Mouse (Mus musculus) embryonic stem cell, embryonic (primary cell): ENCODE measurements around the gene Phactr4.

Source experiments
- CTCF ChIA-PET, 4 experiments: fragments of 300-600 bp in 2 of 4; fragments of 350-600 bp in 2 of 4; sonication (Branson Sonifier 250); formaldehyde crosslinking; loops; one replicate each; lab custom pipeline; 2022; ENCODE audit warnings: inconsistent platforms in 2 of 4; lab: Charles Lee
- POLR2A ChIA-PET, 4 experiments: fragments of 300-600 bp in 2 of 4; fragments of 350-600 bp in 2 of 4; sonication (Branson Sonifier 250); formaldehyde crosslinking; loops; one replicate each; lab custom pipeline; 2022; ENCODE audit warnings: antibody characterized with exemption in 4 of 4, inconsistent platforms in 1 of 4; lab: Charles Lee

Phactr4 gene

DNA sequence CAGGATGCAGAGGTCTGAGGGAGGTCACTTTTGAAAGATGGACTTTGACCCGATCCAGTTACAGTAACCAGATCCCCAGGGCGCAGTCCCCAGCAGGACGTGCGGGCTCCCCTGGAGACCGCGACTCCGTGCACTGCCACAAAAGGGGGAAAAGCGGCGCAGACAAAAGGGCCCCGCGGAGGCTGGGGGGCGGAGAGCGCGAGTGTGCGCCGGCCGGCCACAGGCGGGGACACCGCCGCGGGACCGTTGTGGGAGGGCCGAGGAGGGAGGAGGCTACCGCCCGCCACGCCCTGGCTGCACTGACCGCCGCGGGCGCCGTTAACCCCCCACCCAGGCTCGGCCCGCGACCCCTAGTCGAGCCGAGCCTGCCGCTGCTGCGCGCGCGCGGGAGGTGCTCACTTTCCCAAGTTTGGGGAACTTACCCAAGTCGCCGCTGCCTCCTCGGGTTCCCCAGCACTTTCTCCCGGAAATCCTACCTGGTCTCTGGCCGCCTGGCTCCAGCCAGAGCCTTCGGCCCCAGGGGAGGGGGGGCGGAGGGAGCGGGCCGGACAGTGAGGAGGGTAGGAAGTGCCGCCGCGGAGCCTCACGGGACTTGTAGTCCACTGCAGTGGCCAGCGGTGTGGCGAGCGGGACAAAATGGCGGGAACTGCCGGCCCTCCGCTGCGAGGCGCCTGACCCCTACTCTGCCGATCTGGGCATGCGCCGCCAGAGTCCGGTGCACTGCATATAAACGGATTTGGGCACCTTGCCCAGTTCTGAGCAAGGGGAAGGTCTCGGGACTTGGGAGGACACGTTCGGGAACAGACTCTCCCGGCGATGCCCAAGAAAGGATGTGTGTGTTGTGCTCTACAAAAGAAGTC lies at the start of gene Phactr4:
Phactr4 (minus strand) TSS at position 567 of the 860 bp plus-strand sequence.
- CTCF ChIA-PET: interaction anchor here in 2 of 4 experiments (0.5 to 0.6 kb wide), 3 partner anchors 59 to 326 kb away, joined by 3 to 4 read pairs (median 3); no protein-coding TSS in a partner anchor
- POLR2A ChIA-PET: interaction anchor here (0.6 to 3.0 kb wide), 19 partner anchors 9 to 152 kb away, joined by 3 to 27 read pairs (median 5); partner anchors contain the start of gene Sesn2 (in 1 of the 4)

DNA sequence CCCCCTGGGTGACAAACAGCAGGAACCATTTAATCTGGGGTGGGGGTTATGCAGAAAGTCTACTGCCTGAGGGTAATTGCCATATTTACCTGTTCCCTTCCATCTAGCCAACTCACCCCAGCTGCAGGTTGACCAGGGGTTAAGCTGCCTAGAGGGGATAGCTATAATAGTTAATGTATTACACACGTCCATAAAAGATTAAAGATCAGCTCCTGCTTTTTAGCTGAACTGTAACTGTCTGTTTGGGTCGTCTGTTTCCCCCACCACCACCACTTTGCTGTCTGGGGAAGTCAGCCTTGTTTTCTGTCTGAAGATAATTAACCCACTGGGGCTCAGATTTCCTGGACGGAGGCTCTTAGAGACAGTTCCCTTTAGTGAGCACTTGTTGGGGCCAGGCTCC lies 47.6 kb upstream of the Phactr4 start:
- CTCF ChIA-PET: interaction anchor here in 2 of 4 experiments (0.6 to 2.3 kb wide), 2 partner anchors 15 to 58 kb away, joined by 3 to 5 read pairs; no protein-coding TSS in a partner anchor
- POLR2A ChIA-PET: interaction anchor here in 3 of 4 experiments (1.1 to 3.1 kb wide), 11 partner anchors 10 to 45 kb away, joined by 3 to 13 read pairs (median 6); partner anchors contain the start of gene Sesn2 (in 2 of the 3)

DNA sequence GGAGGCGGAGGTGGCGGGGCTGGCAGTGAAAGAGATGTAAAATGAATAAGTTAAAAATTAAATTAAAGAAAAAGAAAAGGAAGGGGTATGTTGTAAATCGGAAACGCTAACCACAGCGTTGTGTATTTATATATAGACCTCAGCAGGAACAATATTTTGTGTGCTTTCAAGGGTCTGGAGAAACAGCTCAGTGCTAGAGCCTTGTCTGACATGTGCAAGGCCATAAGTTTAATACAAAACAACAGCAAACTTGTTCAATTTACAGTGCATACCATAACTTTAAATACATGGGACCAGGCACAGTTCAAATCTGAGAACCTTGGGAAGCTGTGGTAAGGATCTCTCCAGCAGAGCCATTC lies 41.9 kb upstream of the Phactr4 start:
- ChIA-PET POLR2A (interaction anchor here (0.5 to 8.1 kb wide), 34 partner anchors 8 to 1129 kb away, joined by 3 to 93 read pairs (median 4); partner anchors contain the start of genes Sesn2 (in 2 of the 4), Atpif1 (in 1 of the 4) and Rpa2 (in 1 of the 4)), CTCF (interaction anchor here in 3 of 4 experiments (0.7 to 2.6 kb wide), 9 partner anchors 45 to 537 kb away, joined by 3 to 13 read pairs (median 3); no protein-coding TSS in a partner anchor)

DNA sequence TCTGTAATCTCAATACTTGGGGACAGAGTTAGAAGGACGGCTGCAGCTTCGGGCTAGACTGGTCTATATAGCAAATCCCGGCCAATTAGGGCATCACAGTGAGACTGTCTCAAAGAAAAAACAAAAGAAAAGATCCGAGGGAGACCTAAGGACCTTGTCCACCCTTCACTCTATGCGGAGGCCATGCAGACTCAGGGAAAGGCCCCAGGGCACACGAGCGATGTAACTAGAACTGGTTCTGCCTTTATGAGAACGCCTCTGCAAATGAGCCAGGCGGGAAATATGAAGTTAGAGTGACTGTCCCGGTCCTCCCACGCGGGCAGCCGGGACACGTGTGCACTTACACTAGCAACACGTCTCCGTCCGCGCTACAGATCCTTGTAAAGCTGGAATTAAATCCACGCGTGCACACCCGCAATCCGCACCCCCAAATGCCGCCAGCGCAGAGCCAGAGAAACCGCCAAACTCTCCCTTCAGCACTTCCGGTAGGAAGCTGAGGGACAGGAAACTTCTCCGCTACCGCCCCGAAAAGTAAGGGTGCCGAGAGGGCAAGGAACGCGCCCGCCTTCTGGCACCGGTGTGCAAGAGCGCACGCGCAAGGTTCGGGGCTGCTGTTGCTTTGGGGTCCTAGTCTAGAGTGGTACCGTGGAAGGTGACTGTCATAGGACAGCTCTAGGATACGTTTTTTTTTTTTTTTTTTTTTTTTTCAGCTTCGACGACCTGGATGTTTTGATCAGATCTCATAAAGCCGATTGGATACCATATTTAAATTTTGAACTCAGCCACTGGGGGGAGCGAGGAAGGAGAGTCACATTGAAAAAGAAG lies 41.4 kb upstream of the Phactr4 start, which contains the start of gene Med18:
Med18 (minus strand) TSS at position 492 of the 825 bp plus-strand sequence.
- CTCF ChIA-PET: interaction anchor here in 3 of 4 experiments (0.6 to 2.6 kb wide), 11 partner anchors 46 to 538 kb away, joined by 3 to 13 read pairs (median 3); no protein-coding TSS in a partner anchor
- POLR2A ChIA-PET: interaction anchor here (0.5 to 8.1 kb wide), 44 partner anchors 9 to 1128 kb away, joined by 3 to 93 read pairs (median 4); partner anchors contain the start of genes Atpif1 (in 2 of the 4), Sesn2 (in 2 of the 4), Rpa2 (in 1 of the 4) and Taf12 (in 1 of the 4)

DNA sequence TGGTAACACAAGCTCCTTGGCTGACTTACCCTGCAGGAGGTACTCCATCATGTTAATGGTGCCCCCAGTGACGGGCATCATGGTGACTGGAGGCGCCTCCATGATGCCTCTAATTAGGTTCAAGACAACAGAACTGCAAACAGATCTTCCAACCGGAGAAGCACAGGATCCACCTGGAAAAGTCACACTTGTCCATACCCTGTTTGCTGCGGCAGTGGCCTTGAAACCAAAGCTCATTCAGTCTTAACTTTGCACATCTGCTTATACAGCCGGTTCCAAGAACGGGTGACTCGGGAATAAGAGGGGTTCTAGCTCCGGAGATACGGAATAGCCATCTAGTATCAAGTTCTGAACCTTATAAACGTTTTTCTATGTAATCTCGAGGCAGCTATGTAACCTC lies 40.5 kb upstream of the Phactr4 start:
- CTCF ChIA-PET: interaction anchor here in 2 of 4 experiments (1.4 kb wide), 2 partner anchors 47 to 50 kb away, joined by 9 read pairs; no protein-coding TSS in a partner anchor

DNA sequence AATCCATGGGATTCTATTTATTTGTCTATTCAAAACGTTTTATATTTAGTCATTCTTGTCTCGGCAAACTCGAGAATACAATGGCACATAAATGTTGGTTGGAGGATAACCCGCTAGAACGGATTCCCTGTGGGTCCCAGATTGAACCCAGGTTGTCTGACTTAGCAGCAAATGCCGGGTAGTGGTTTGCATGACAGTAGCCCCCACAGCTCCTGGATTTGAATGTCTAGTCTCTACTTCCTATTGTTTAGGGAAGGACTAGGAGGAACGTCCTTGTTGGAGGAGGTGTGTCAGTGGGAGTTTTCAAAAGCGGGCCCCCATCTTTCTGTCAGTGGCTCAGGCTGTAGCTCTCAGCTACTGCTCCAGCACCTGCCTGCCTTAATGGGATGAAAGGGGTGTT lies 37.9 kb upstream of the Phactr4 start:
- ChIA-PET POLR2A (interaction anchor here in 3 of 4 experiments (0.5 to 8.1 kb wide), 19 partner anchors 8 to 278 kb away, joined by 3 to 93 read pairs (median 3); partner anchors contain the start of genes Atpif1 (in 1 of the 3), Sesn2 (in 1 of the 3), Trnau1ap (in 1 of the 3) and Xkr8 (in 1 of the 3)), CTCF (interaction anchor here in 1 of 4 experiments (1.1 kb wide), 1 partner anchor 55 kb away, joined by 5 read pairs; no protein-coding TSS in a partner anchor)

More for the DNA sequence above, 40.5 kb upstream of the Phactr4 start:
- POLR2A ChIA-PET: interaction anchor here in 3 of 4 experiments (0.6 to 8.1 kb wide), 23 partner anchors 10 to 305 kb away, joined by 3 to 93 read pairs (median 5); partner anchors contain the start of genes Sesn2 (in 2 of the 3), Atpif1 (in 1 of the 3) and Rpa2 (in 1 of the 3)

DNA sequence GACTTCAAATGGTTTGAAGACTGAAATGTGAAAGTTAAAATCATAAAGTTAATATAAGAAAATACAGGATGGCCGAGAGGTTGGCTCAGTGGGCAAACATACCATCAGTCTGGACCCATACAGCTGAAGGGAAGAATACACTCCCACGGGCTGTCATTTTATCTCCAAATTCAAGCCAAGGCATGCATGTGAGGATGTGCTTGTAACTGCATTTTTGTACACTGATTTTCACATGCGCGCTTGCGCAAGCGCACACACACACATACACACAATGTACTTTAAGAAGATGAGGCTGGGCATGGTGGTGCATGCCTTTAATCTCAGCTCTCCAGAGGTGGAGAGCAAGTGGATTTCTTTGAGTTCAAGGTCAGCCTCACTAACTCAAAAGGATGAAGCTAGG lies 33.3 kb upstream of the Phactr4 start:
- ChIA-PET CTCF (interaction anchor here in 1 of 4 experiments (0.8 kb wide), 1 partner anchor 58 kb away, joined by 4 read pairs; no protein-coding TSS in a partner anchor), POLR2A (interaction anchor here in 3 of 4 experiments (1.0 to 4.3 kb wide), 5 partner anchors 55 to 59 kb away, joined by 3 to 21 read pairs (median 5); partner anchors contain the start of gene Sesn2 (in 2 of the 3))

DNA sequence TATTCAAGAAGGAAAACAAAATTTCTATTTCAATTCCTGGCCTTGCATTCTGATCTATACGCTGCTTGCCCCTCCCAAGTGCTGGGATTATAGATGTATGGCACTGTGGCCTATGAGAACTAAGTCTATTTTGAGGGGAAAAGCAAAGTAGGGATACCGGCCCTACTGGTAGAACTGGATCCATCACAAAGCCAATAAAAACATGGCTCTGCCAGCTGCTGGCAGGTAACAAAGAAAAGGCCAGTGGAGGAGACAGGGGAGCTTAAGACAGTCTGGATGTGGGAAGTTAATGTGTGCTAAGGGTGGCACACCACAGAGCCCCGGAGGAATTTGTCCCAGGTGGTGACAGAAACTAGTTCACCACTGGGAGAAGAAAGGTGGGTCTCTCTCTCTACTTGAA lies 32.9 kb upstream of the Phactr4 start:
- POLR2A ChIA-PET: interaction anchor here in 3 of 4 experiments (1.0 to 4.3 kb wide), 4 partner anchors 55 to 60 kb away, joined by 3 to 21 read pairs (median 4); partner anchors contain the start of gene Sesn2 (in 2 of the 3)
- CTCF ChIA-PET: interaction anchor here in 1 of 4 experiments (0.8 kb wide), 1 partner anchor 58 kb away, joined by 4 read pairs; no protein-coding TSS in a partner anchor

DNA sequence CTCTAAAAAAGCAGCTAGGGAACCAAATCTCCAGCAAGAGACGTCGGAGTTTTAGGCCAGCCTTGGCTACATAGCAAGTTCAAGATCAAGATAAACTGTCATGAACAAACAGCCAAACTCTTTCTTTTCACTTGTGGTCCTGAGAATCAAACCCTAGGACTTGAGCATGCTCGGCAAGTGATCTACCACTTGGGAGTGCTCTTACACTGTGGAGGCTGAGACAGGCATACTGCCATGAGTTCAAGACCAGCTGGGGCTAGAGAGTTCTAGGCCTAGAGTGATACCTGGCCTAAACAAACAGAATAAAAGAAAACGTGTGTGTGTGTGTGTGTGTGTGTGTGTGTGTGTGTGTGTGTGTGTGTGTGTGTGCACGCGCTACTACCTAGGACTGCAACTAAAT lies 31.9 kb upstream of the Phactr4 start:
- CTCF ChIA-PET: interaction anchor here in 1 of 4 experiments (1.0 kb wide), 1 partner anchor 61 kb away, joined by 3 read pairs; no protein-coding TSS in a partner anchor
- POLR2A ChIA-PET: interaction anchor here in 2 of 4 experiments (1.5 to 4.3 kb wide), 2 partner anchors 56 to 60 kb away, joined by 5 to 21 read pairs; partner anchors contain the start of gene Sesn2 (in 1 of the 2)

DNA sequence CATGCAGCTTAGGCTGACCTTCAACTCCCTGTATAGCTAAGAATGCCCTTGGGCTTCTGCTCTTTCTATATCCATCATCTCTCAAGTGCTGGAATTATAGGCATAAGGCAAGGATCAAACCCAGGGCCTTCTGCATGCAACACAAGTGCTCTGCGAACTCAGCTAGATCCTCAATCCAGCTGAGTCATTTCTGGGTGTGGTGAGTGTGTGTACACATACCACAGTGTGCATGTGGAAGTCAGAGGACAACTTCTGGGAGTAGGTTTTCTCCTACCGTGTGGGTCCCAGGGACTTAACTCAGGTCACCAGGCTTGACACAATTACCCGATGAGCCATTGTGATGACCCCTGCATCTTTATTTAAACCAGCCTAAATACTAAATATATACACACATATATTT lies 27.5 kb upstream of the Phactr4 start:
- POLR2A ChIA-PET: interaction anchor here in 2 of 4 experiments (0.8 to 2.6 kb wide), 4 partner anchors 60 to 140 kb away, joined by 3 to 11 read pairs (median 4); partner anchors contain the start of gene Sesn2 (in 1 of the 2)
- CTCF ChIA-PET: no interaction called here

DNA sequence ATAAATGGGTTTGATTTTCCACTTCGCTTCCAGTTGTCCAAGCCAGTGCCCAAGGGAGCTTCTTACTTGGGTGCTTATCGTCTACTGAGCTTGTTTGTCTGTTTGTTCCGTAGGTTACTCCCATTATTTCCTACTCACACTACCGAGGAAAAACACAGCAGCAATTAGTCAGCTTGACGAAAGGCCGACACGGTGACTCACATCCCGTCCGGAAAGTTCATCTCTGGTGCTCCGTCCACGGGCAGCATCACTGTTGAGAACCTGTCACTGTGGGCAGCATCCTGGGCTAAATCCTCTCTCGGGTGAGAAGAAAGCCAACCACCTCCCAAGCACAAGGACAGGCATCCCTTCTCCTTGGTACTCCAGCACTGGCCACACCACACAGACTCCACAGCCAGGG lies 23.8 kb upstream of the Phactr4 start:
- ChIA-PET POLR2A (interaction anchor here in 2 of 4 experiments (1.0 to 2.7 kb wide), 4 partner anchors 10 to 176 kb away, joined by 3 to 13 read pairs (median 4); no protein-coding TSS in a partner anchor), CTCF (interaction anchor here in 1 of 4 experiments (0.6 kb wide), 1 partner anchor 281 kb away, joined by 4 read pairs; no protein-coding TSS in a partner anchor)

DNA sequence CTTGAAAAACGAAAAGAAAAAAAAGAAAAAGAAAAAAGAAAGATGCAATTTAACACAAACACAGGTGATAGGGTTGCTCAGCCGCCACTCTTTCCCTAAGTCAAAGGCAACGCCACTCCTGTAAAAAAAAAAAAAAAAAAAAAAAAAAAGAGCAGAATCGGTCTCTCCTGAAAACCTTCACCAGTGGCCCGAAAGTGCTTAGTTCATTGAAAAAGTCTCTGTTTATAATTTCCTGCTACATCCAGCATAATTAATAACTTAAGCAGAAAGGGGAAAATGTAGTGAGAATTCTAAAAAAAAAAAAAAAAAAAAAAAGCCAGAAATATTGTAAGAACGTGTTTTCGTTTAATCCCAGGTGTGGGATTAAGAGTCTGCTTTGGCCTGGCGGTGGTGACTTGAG lies 22.2 kb upstream of the Phactr4 start:
- ChIA-PET POLR2A (interaction anchor here in 1 of 4 experiments (2.6 kb wide), 1 partner anchor 8 kb away, joined by 11 read pairs; no protein-coding TSS in a partner anchor), CTCF (no interaction called here)

DNA sequence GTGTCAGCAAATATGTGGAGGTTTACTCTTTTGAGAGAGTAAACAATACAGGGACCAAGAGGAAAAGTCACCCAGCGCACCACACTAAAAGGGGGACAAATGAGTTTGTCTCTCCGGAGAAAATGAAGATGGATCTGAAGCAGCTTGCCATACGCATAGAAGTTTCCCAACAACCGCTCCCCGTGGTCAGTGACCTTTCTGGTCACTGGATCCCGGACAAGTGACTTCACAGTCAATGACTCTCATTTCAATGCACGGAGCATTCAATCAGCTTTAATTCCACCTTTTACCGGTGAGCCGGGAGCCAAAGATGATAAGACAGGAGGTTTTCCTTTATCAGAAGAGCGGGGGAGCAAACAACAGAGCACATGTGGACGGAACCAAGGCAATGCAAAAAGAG lies 15.6 kb upstream of the Phactr4 start:
- ChIA-PET POLR2A (interaction anchor here in 2 of 4 experiments (0.6 to 1.9 kb wide), 7 partner anchors 8 to 231 kb away, joined by 3 to 5 read pairs (median 3); no protein-coding TSS in a partner anchor), CTCF (interaction anchor here in 2 of 4 experiments (0.6 to 0.7 kb wide), 2 partner anchors 90 to 931 kb away, joined by 3 read pairs; no protein-coding TSS in a partner anchor)

DNA sequence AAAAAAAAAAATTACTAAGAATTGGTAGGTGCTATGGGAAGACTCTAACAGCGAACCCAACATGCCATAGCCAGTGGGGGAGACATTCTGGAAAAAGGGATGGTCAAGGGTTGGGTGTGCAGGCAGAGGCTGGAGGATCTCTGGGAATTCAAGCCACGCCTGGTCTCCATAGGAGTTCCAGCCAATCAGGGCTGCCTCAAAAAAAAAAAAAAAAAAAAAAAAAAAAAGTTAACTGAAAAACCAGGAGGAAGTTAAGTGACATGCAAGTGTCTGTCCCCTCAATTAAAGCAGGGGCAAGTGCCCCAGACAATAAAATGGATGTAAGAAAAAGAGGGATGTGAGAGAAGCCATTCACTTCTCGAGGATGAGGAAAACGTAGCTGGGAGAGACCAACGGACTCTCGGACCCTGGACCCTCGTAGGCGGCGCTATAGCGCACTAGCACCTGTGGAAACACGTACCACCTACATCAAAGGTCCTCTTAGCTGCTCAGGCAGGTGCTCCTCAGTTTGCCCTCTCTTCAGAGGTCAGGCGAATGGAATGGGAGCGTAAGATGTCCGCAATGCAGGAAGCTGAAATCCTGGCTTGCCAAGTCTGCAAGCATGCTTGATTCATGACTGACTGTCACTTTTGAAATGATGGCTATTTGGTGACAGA lies 10.6 kb upstream of the Phactr4 start:
- POLR2A ChIA-PET: interaction anchor here (0.5 to 3.2 kb wide), 37 partner anchors 9 to 979 kb away, joined by 3 to 19 read pairs (median 3); partner anchors contain the start of genes Dnajc8 (in 1 of the 4), Med18 (in 1 of the 4) and Ppp1r8 (in 1 of the 4)
- CTCF ChIA-PET: interaction anchor here (0.5 to 1.0 kb wide), 11 partner anchors 20 to 1299 kb away, joined by 3 to 11 read pairs (median 3); no protein-coding TSS in a partner anchor

DNA sequence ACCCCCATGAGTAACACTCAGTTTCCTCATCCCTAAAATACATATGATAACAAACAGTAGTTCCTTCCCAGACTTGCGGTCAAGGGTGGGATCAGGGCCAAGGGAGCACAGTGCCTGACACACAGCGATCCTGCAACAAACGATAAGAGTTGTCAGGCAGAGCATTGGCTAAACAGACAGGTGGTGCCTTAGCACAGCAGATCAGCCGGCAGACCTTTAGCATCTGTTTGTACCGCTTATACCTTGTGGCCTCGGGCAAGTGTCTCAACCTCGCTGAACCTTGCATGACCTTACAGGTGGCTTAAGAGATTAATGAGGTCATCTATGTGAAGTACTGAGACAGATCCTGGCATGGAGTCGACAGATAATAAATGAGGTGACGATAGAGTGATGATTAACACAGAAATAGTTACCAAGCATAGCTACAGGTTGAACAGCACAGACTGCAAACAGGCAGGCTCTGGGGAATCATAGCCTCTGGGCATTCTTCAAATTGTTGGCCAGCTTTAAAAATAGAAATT lies 5.8 kb upstream of the Phactr4 start:
- ChIA-PET POLR2A (interaction anchor here in 2 of 4 experiments (0.5 to 3.3 kb wide), 6 partner anchors 30 to 200 kb away, joined by 3 to 27 read pairs (median 4); no protein-coding TSS in a partner anchor), CTCF (interaction anchor here in 3 of 4 experiments (0.5 to 1.5 kb wide), 4 partner anchors 66 to 1161 kb away, joined by 3 to 11 read pairs (median 4); no protein-coding TSS in a partner anchor)
